Mouse (Mus musculus) adrenal gland, adult 8-10 months (tissue): Measurements from ENCODE around the gene Nek5. TPM values are rescaled to one million over a fixed set of nuclear protein-coding genes. Genes with fewer than 3 reads are reported as not detected.

Experiments used
- total RNA-seq, 4 experiments: library from RNA; stranded (reverse); gene quantifications; 2 replicates each; pipeline ENCODE4 v1.2.4; 2022

Gene Nek5
- total RNA-seq, 4 experiments from 2014 or later = 4.6 to 29.9 (median 14.7) TPM

Other genes starting within 250 kb of the Nek5 start
- not detected for gene Defb9, start 239.6 kb downstream of the Nek5 start, total RNA-seq
- gene Defb11, start 218.6 kb downstream of the Nek5 start, total RNA-seq = not detected
- gene Defb15, start 192.3 kb downstream of the Nek5 start, total RNA-seq = not detected
- gene Defb35, start 186.7 kb downstream of the Nek5 start, total RNA-seq = not detected
- not detected for gene Defb13, start 178.3 kb downstream of the Nek5 start, total RNA-seq
- gene Fam90a1a, start 166.3 kb downstream of the Nek5 start, total RNA-seq = not detected
- gene Ccdc70, start 155.3 kb downstream of the Nek5 start, total RNA-seq = not detected
- 1 to 10 TPM in 3 of 4 experiments, under 1 TPM in 1; 0.96 to 3.2 (median 1.6) TPM for gene Atp7b, start 64.7 kb downstream of the Nek5 start, total RNA-seq
- gene Alg11, start 64.3 kb downstream of the Nek5 start, total RNA-seq = 10 to 100 TPM; 34.4 to 53.6 (median 35.9) TPM
- 10 to 100 TPM in 2 of 4 experiments, 1 to 10 TPM in 2; 5.2 to 16.0 (median 9.4) TPM for gene Nek3, start 41.4 kb upstream of the Nek5 start, total RNA-seq
- gene Ckap2, start 60.8 kb upstream of the Nek5 start, total RNA-seq = 1 to 10 TPM; 1.4 to 5.5 (median 3.2) TPM
- 10 to 100 TPM; 33.9 to 47.7 (median 40.9) TPM for gene Vps36, start 67.8 kb upstream of the Nek5 start, total RNA-seq
- gene Thsd1, start 102.3 kb upstream of the Nek5 start, total RNA-seq = 1 to 10 TPM; 2.5 to 3.9 (median 3.2) TPM
- not detected for gene Tpte, start 158.4 kb upstream of the Nek5 start, total RNA-seq